Mouse (Mus musculus): ENCODE results near the gene Fibcd1. TPM values are rescaled to one million over a fixed set of nuclear protein-coding genes. Genes with fewer than 3 reads are reported as not detected.
A peak's percentile ranks its signal among the peaks of the same experiment; 100 is the strongest.

The Fibcd1 gene
- total and polyA plus RNA-seq, 2 experiments, result not detected

GRCm38 (mm10) chr2:31769631-31770111 is 76.1 kb downstream of the Fibcd1 start:
- WGBS, result 42% methylated on average over 6 of the region's 6 CpGs
- Histone ChIP-seq H3K9ac (ENCODE audit: low read depth, low read length) (no peak overlapping the region), H3K36me3 (ENCODE audit: control insufficient read depth, insufficient read depth, low read length) (no peaks in the 10 kb centered on the region), H3K4me3 (ENCODE audit: insufficient read depth, low read depth, low read length) (no peak overlapping the region), H3K27me3 (ENCODE audit: control insufficient read depth, insufficient read depth, low read length) (no peaks in the 10 kb centered on the region), H3K27ac (replicated peaks; ENCODE audit: insufficient read depth, low read depth, low read length) (peak overlapping the region; percentile 57), H3K4me1 (ENCODE audit: control insufficient read depth, insufficient read depth, low read length) (peaks cover 22% of the 10 kb centered on the region), H3K79me2 (ENCODE audit: control insufficient read depth, insufficient read depth, low read length) (peaks cover 37% of the 10 kb centered on the region)
- TF ChIP-seq CTCF (IDR thresholded peaks at IDR 0.05; ENCODE audit: low read depth, low read length) (no peak), POLR2A (IDR thresholded peaks at IDR 0.05; ENCODE audit: extremely low read depth, insufficient read depth, low read length) (no peak)
- DNase-seq (ENCODE audit: extremely low read depth, low read depth, low spot score), result peak; percentile 42

DNA sequence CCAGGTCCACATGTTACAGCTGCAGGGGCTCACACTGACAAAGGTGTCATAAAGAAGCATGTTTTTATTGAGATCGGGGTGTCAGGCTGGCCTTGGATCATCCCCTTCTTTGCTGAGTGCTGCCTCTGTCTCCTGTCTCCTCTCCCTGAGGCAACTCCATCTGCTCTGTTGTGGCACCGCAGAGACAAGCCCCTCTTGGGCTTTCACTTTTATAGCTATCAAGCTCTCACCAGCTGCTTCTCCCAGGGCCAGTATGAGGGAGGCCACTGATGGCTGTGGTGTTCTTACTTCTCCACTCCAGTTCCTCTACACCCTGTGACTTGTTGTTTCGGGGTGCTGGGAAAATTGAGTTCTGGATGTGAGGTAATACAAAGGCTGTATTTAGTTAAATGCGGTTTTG is 76.7 kb downstream of the Fibcd1 start:
- no peaks in the 10 kb centered on the region for H3K36me3 ChIP-seq (ENCODE audit: control insufficient read depth, insufficient read depth, low read length)
- no peak overlapping the region for H3K4me3 ChIP-seq (ENCODE audit: insufficient read depth, low read depth, low read length)
- TF ChIP-seq CTCF (IDR thresholded peaks at IDR 0.05; ENCODE audit: low read depth, low read length) (no peak), POLR2A (IDR thresholded peaks at IDR 0.05; ENCODE audit: extremely low read depth, insufficient read depth, low read length) (no peak)
- DNase-seq (ENCODE audit: extremely low read depth, low read depth, low spot score), result no peak
- no peak overlapping the region for H3K9ac ChIP-seq (ENCODE audit: low read depth, low read length)
- peak overlapping the region; percentile 57 for H3K27ac ChIP-seq (replicated peaks; ENCODE audit: insufficient read depth, low read depth, low read length)
- peaks cover 39% of the 10 kb centered on the region for H3K79me2 ChIP-seq (ENCODE audit: control insufficient read depth, insufficient read depth, low read length)
- H3K27me3 ChIP-seq (ENCODE audit: control insufficient read depth, insufficient read depth, low read length), result no peaks in the 10 kb centered on the region
- WGBS, result 67% methylated on average over 4 of the region's 4 CpGs
- H3K4me1 ChIP-seq (ENCODE audit: control insufficient read depth, insufficient read depth, low read length), result peaks cover 22% of the 10 kb centered on the region

- TF ChIP-seq CTCF (IDR thresholded peaks at IDR 0.05; ENCODE audit: low read depth, low read length) (no peak), POLR2A (IDR thresholded peaks at IDR 0.05; ENCODE audit: extremely low read depth, insufficient read depth, low read length) (no peak)
- no peaks in the 10 kb centered on the region for H3K36me3 ChIP-seq (ENCODE audit: control insufficient read depth, insufficient read depth, low read length)
- peaks cover 22% of the 10 kb centered on the region for H3K4me1 ChIP-seq (ENCODE audit: control insufficient read depth, insufficient read depth, low read length)
- no peak overlapping the region for H3K9ac ChIP-seq (ENCODE audit: low read depth, low read length)
- 80% methylated on average over 4 of the region's 4 CpGs for WGBS
- no peak overlapping the region for H3K27ac ChIP-seq (replicated peaks; ENCODE audit: insufficient read depth, low read depth, low read length)
- DNase-seq (ENCODE audit: extremely low read depth, low read depth, low spot score), result no peak
- H3K4me3 ChIP-seq (ENCODE audit: insufficient read depth, low read depth, low read length), result no peak overlapping the region
- no peaks in the 10 kb centered on the region for H3K27me3 ChIP-seq (ENCODE audit: control insufficient read depth, insufficient read depth, low read length)
- peaks cover 31% of the 10 kb centered on the region for H3K79me2 ChIP-seq (ENCODE audit: control insufficient read depth, insufficient read depth, low read length)
Measured at GRCm38 (mm10) chr2:31767815-31768214, 78.0 kb downstream of the Fibcd1 start.

- Histone ChIP-seq H3K4me1 (ENCODE audit: control insufficient read depth, insufficient read depth, low read length) (peaks cover 23% of the 10 kb centered on the region), H3K79me2 (ENCODE audit: control insufficient read depth, insufficient read depth, low read length) (peaks cover 33% of the 10 kb centered on the region), H3K9ac (ENCODE audit: low read depth, low read length) (no peak overlapping the region), H3K27me3 (ENCODE audit: control insufficient read depth, insufficient read depth, low read length) (no peaks in the 10 kb centered on the region), H3K27ac (replicated peaks; ENCODE audit: insufficient read depth, low read depth, low read length) (no peak overlapping the region), H3K4me3 (ENCODE audit: insufficient read depth, low read depth, low read length) (no peak overlapping the region), H3K36me3 (ENCODE audit: control insufficient read depth, insufficient read depth, low read length) (no peaks in the 10 kb centered on the region)
- DNase-seq (ENCODE audit: extremely low read depth, low read depth, low spot score), result no peak
- TF ChIP-seq POLR2A (IDR thresholded peaks at IDR 0.05; ENCODE audit: extremely low read depth, insufficient read depth, low read length) (no peak), CTCF (IDR thresholded peaks at IDR 0.05; ENCODE audit: low read depth, low read length) (no peak)
- 96% methylated on average over 6 of the region's 6 CpGs for WGBS
Measured at GRCm38 (mm10) chr2:31767104-31767503, 78.7 kb downstream of the Fibcd1 start.

Other genes starting within 250 kb of the Fibcd1 start
- gene Prdm12, start 206.0 kb downstream of the Fibcd1 start, total RNA-seq (2014; rRNA removed), result not detected in 2 replicates
- not detected in 2 replicates for gene Prdm12, start 206.0 kb downstream of the Fibcd1 start, polyA plus RNA-seq (2012; rRNA removed)
- gene Exosc2, start 175.3 kb downstream of the Fibcd1 start, total RNA-seq (2014; rRNA removed), result 9.8 and 10.4 TPM in 2 replicates
- gene Exosc2, start 175.3 kb downstream of the Fibcd1 start, polyA plus RNA-seq (2012; rRNA removed), result 5.5 and 6.3 TPM in 2 replicates
- 13.0 and 14.1 TPM in 2 replicates for gene Abl1, start 157.6 kb downstream of the Fibcd1 start, total RNA-seq (2014; rRNA removed)
- 11.0 and 13.9 TPM in 2 replicates for gene Abl1, start 157.6 kb downstream of the Fibcd1 start, polyA plus RNA-seq (2012; rRNA removed)
- not detected in 2 replicates for gene Qrfp, start 35.4 kb downstream of the Fibcd1 start, total RNA-seq (2014; rRNA removed)
- not detected in 2 replicates for gene Qrfp, start 35.4 kb downstream of the Fibcd1 start, polyA plus RNA-seq (2012; rRNA removed)
- gene Lamc3, start 41.3 kb upstream of the Fibcd1 start, total RNA-seq (2014; rRNA removed), result 0.67 and 0.83 TPM in 2 replicates
- gene Lamc3, start 41.3 kb upstream of the Fibcd1 start, polyA plus RNA-seq (2012; rRNA removed), result 0.73 and 0.95 TPM in 2 replicates
- gene Aif1l, start 104.1 kb upstream of the Fibcd1 start, total RNA-seq (2014; rRNA removed), result 0.13 and 0.18 TPM in 2 replicates
- 0.10 and 0.16 TPM in 2 replicates for gene Aif1l, start 104.1 kb upstream of the Fibcd1 start, polyA plus RNA-seq (2012; rRNA removed)
- gene Nup214, start 128.4 kb upstream of the Fibcd1 start, total RNA-seq (2014; rRNA removed), result 5.3 and 7.1 TPM in 2 replicates
- gene Nup214, start 128.4 kb upstream of the Fibcd1 start, polyA plus RNA-seq (2012; rRNA removed), result 10.2 and 11.5 TPM in 2 replicates
- gene Fam78a, start 238.9 kb upstream of the Fibcd1 start, total RNA-seq (2014; rRNA removed), result 0.37 and 0.40 TPM in 2 replicates
- gene Fam78a, start 238.9 kb upstream of the Fibcd1 start, polyA plus RNA-seq (2012; rRNA removed), result 0.54 and 0.87 TPM in 2 replicates
- 0.34 and 0.37 TPM in 2 replicates for gene Plpp7, start 249.5 kb upstream of the Fibcd1 start, total RNA-seq (2014; rRNA removed)
- gene Plpp7, start 249.5 kb upstream of the Fibcd1 start, polyA plus RNA-seq (2012; rRNA removed), result 1.3 and 2.3 TPM in 2 replicates